Mouse (Mus musculus) liver, embryonic 12.5 days (tissue): ENCODE measurements at regions not wholly inside any gene's neighbourhood (a gene's known extent, or its start where the extent isn't known, plus 50 kb on each side); places are given as distances from the start of the nearest gene placed in this dataset.

Source experiments
- ATAC-seq: fragments of 200-750 bp; cut with Nextera tagmentation; 2 replicates; pipeline ENCODE4 v1.8.0; 2017; ENCODE audit warnings: moderate number of reproducible peaks, mild to moderate bottlenecking, moderate library complexity
- H3K27ac ChIP-seq: fragments of 300-500 bp; sonication (generic); 2 replicates; pipeline ENCODE4 v1.5.1; 2016; ENCODE audit warnings: mild to moderate bottlenecking
- H3K27me3 ChIP-seq: fragments of 300-500 bp; sonication (generic); replicated peaks from 2 replicates; pipeline ENCODE4 v1.6.1; 2016; ENCODE audit warnings: mild to moderate bottlenecking, moderate library complexity
- H3K36me3 ChIP-seq: fragments of 300-500 bp; sonication (generic); 2 replicates; pipeline ENCODE4 v1.6.1; 2016; ENCODE audit warnings: mild to moderate bottlenecking, moderate library complexity
- H3K4me1 ChIP-seq: fragments of 300-500 bp; sonication (generic); 2 replicates; pipeline ENCODE4 v1.6.1; 2016
- H3K4me2 ChIP-seq: fragments of 300-500 bp; sonication (generic); 2 replicates; pipeline ENCODE4 v1.6.1; 2016; ENCODE audit warnings: mild to moderate bottlenecking, moderate library complexity
- H3K4me3 ChIP-seq: fragments of 300-500 bp; sonication (generic); 2 replicates; pipeline ENCODE4 v1.5.1; 2016; ENCODE audit warnings: mild to moderate bottlenecking, moderate library complexity
- H3K9ac ChIP-seq: fragments of 300-500 bp; sonication (generic); 2 replicates; pipeline ENCODE4 v1.6.1; 2016; ENCODE audit warnings: mild to moderate bottlenecking, moderate library complexity
- H3K9me3 ChIP-seq: fragments of 300-500 bp; sonication (generic); replicated peaks from 2 replicates; pipeline ENCODE4 v1.6.1; 2016; ENCODE audit warnings: mild to moderate bottlenecking, moderate library complexity
- WGBS: fragments of 180-500 bp; shearing (Covaris S2); methylation state at CpG from one replicate; pipeline ENCODE4 v1.1.7; 2016; ENCODE audit not compliant: insufficient replicate concordance; 5-methylcytosine and 5-hydroxymethylcytosine counted together

DNA sequence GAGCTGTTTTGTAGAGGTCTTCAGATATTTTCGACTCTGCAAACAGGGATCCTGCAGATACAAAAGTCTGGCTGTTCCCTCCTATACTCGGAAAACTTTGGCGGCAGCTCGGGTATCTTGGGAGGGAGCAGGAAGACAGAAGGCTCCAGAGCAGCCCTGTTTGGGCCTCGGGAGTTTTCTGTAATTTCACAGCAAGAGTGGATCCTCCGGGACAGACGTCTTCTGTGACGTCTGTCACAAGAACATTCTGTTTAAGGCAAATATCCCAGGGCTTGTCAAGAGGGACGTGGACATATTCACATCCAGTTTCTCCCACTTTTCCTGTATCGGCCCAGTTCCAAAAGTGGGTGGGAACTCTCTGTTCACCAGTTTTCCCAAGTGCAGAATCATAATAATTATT is 60.9 kb upstream of the Slc45a1 start:
- no peaks in the 10 kb centered on the region for H3K27me3 ChIP-seq
- no peaks in the 10 kb centered on the region for H3K9me3 ChIP-seq
- 58% methylated on average over 10 of the region's 10 CpGs for WGBS
- H3K9ac ChIP-seq, result no peak overlapping the region
- ATAC-seq, result no peak
- no peak overlapping the region for H3K27ac ChIP-seq
- H3K36me3 ChIP-seq, result no peaks in the 10 kb centered on the region
- peaks cover 18% of the 10 kb centered on the region for H3K4me1 ChIP-seq
- no peak overlapping the region for H3K4me2 ChIP-seq
- H3K4me3 ChIP-seq, result no peak overlapping the region

GRCm38 (mm10) chr4:150711646-150712045 is 59.7 kb upstream of the Slc45a1 start:
- no peaks in the 10 kb centered on the region for H3K9me3 ChIP-seq
- WGBS, result 82% methylated on average over 6 of the region's 6 CpGs
- H3K9ac ChIP-seq, result no peak overlapping the region
- H3K4me2 ChIP-seq, result no peak overlapping the region
- H3K27me3 ChIP-seq, result no peaks in the 10 kb centered on the region
- H3K36me3 ChIP-seq, result no peaks in the 10 kb centered on the region
- peaks cover 25% of the 10 kb centered on the region for H3K4me1 ChIP-seq
- no peak for ATAC-seq
- H3K4me3 ChIP-seq, result no peak overlapping the region
- no peak overlapping the region for H3K27ac ChIP-seq

- H3K4me2 ChIP-seq, result no peak overlapping the region
- 47% methylated on average over 11 of the region's 11 CpGs for WGBS
- H3K4me3 ChIP-seq, result no peak overlapping the region
- H3K27me3 ChIP-seq, result 0 out of 2 replicates have a peak, but pooled peaks cover 4% of the 10 kb centered on the region
- ATAC-seq, result no peak
- peaks cover 27% of the 10 kb centered on the region for H3K4me1 ChIP-seq
- no peak overlapping the region for H3K9ac ChIP-seq
- no peaks in the 10 kb centered on the region for H3K36me3 ChIP-seq
- no peak overlapping the region for H3K27ac ChIP-seq
- H3K9me3 ChIP-seq, result no peaks in the 10 kb centered on the region
Observed at GRCm38 (mm10) chr4:150709391-150710130, 57.6 kb upstream of the Slc45a1 start.

GRCm38 (mm10) chr4:150708572-150708984 is 56.6 kb upstream of the Slc45a1 start:
- Histone ChIP-seq H3K9me3 (no peaks in the 10 kb centered on the region), H3K4me2 (no peak overlapping the region), H3K4me1 (peaks cover 27% of the 10 kb centered on the region), H3K27me3 (0 out of 2 replicates have a peak, but pooled peaks cover 4% of the 10 kb centered on the region), H3K27ac (no peak overlapping the region), H3K4me3 (no peak overlapping the region), H3K9ac (no peak overlapping the region), H3K36me3 (no peaks in the 10 kb centered on the region)
- no peak for ATAC-seq
- WGBS, result 47% methylated on average over 4 of the region's 4 CpGs

- H3K4me2 ChIP-seq, result no peak overlapping the region
- no peak for ATAC-seq
Observed at GRCm38 (mm10) chr4:150707725-150708571, 56.0 kb upstream of the Slc45a1 start.

GRCm38 (mm10) chr4:150706793-150707724 is 55.1 kb upstream of the Slc45a1 start:
- Histone ChIP-seq H3K9me3 (no peaks in the 10 kb centered on the region), H3K4me2 (no peak overlapping the region), H3K36me3 (no peaks in the 10 kb centered on the region), H3K27me3 (0 out of 2 replicates have a peak, but pooled peaks cover 4% of the 10 kb centered on the region), H3K9ac (no peak overlapping the region), H3K4me3 (no peak overlapping the region), H3K4me1 (peaks cover 21% of the 10 kb centered on the region; the same call in 1 of the 2 replicates), H3K27ac (peak overlapping the region; percentile 34; the same call in 1 of the 2 replicates)
- peak; percentile 37; the same call in 1 of the 2 replicates for ATAC-seq
- WGBS, result 53% methylated on average over 19 of the region's 19 CpGs

More at GRCm38 (mm10) chr4:150707725-150708571, 56.0 kb upstream of the Slc45a1 start:
- Histone ChIP-seq H3K36me3 (no peaks in the 10 kb centered on the region), H3K27me3 (0 out of 2 replicates have a peak, but pooled peaks cover 4% of the 10 kb centered on the region), H3K9ac (no peak overlapping the region), H3K4me3 (no peak overlapping the region), H3K27ac (peak overlapping the region; percentile 34; the same call in 1 of the 2 replicates), H3K4me1 (peaks cover 23% of the 10 kb centered on the region), H3K9me3 (no peaks in the 10 kb centered on the region)
- WGBS, result 66% methylated on average over 20 of the region's 20 CpGs

- Histone ChIP-seq H3K36me3 (no peaks in the 10 kb centered on the region), H3K4me3 (no peak overlapping the region), H3K9me3 (no peaks in the 10 kb centered on the region), H3K4me2 (no peak overlapping the region), H3K9ac (no peak overlapping the region), H3K27me3 (0 out of 2 replicates have a peak, but pooled peaks cover 4% of the 10 kb centered on the region), H3K27ac (no peak overlapping the region), H3K4me1 (peaks cover 21% of the 10 kb centered on the region; the same call in 1 of the 2 replicates)
- ATAC-seq, result peak; percentile 25; the same call in 1 of the 2 replicates
- 81% methylated on average over 7 of the region's 7 CpGs for WGBS
Observed at GRCm38 (mm10) chr4:150706291-150706690, 54.3 kb upstream of the Slc45a1 start.

DNA sequence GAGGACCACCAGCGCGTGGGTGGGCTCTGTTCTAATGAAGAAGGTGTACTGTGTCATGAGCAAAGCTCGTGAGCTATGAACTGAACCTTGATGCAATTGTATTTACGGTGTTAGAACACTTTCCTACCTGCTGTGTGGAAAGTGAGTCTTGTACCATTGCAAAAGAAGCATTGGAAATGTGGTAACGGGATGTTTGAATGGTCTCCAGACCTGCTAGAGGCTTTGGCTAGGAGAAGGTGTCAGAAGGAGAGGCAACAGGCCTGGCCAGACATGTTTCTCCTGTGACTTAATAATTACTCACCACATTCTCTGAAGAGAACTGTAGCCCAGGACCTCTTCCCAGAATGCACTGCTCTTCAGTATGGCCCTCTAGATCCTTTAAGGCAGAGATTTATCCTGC is 51.3 kb upstream of the Slc45a1 start:
- H3K4me1 ChIP-seq, result peaks cover 11% of the 10 kb centered on the region; the same call in 1 of the 2 replicates
- H3K27ac ChIP-seq, result no peak overlapping the region
- no peaks in the 10 kb centered on the region for H3K36me3 ChIP-seq
- 0 out of 2 replicates have a peak, but pooled peaks cover 4% of the 10 kb centered on the region for H3K27me3 ChIP-seq
- H3K9me3 ChIP-seq, result no peaks in the 10 kb centered on the region
- WGBS, result 77% methylated on average over 5 of the region's 5 CpGs
- no peak overlapping the region for H3K9ac ChIP-seq
- no peak overlapping the region for H3K4me2 ChIP-seq
- H3K4me3 ChIP-seq, result no peak overlapping the region
- no peak for ATAC-seq
